Mouse (Mus musculus) thymus, adult 2 months (tissue): ENCODE results near the gene Ttc14. TPM values are rescaled to one million over a fixed set of nuclear protein-coding genes. Genes with fewer than 3 reads are reported as not detected.

Experiments used
- DNase-seq: peaks from one replicate; pipeline ENCODE4 v3.0.0; 2021
- H3K27ac ChIP-seq: fragments of 200-500 bp; 2 replicates; pipeline ENCODE4 v1.5.1; 2012; ENCODE audit warnings: low read length, control low read depth; ENCODE audit not compliant: control insufficient read depth, insufficient read depth
- H3K27me3 ChIP-seq: fragments of 200-500 bp; 2 replicates; pipeline ENCODE4 v1.6.1; 2012; ENCODE audit warnings: mild to moderate bottlenecking, low read length, moderate library complexity, mixed read lengths; ENCODE audit not compliant: control insufficient read depth, insufficient read depth
- H3K36me3 ChIP-seq: fragments of 200-500 bp; 2 replicates; pipeline ENCODE4 v1.6.1; 2012; ENCODE audit warnings: mild to moderate bottlenecking, low read length, moderate library complexity; ENCODE audit not compliant: control insufficient read depth, insufficient read depth
- H3K4me1 ChIP-seq: fragments of 200-500 bp; replicated peaks from 2 replicates; pipeline ENCODE4 v1.6.1; 2012; ENCODE audit warnings: low read length; ENCODE audit not compliant: control insufficient read depth, insufficient read depth
- H3K4me3 ChIP-seq: fragments of 200-500 bp; 2 replicates; pipeline ENCODE4 v1.5.1; 2012; ENCODE audit warnings: mild to moderate bottlenecking, low read length, control low read depth, moderate library complexity; ENCODE audit not compliant: control insufficient read depth, insufficient read depth
- CTCF ChIP-seq: fragments of 200-500 bp; IDR thresholded peaks from 2 replicates; pipeline ENCODE4 v1.5.1; 2012; ENCODE audit warnings: mild to moderate bottlenecking, control low read depth, low read length, moderate library complexity, borderline replicate concordance; ENCODE audit not compliant: control insufficient read depth, poor library complexity, insufficient read depth; ENCODE audit errors: extremely low read depth
- POLR2A ChIP-seq: fragments of 200-500 bp; IDR thresholded peaks from 2 replicates; pipeline ENCODE4 v1.6.1; 2012; ENCODE audit warnings: mild to moderate bottlenecking, low read length, control low read depth, moderate library complexity; ENCODE audit not compliant: control insufficient read depth, poor library complexity, insufficient read depth; ENCODE audit errors: extremely low read depth
- WGBS: fragments of 180-500 bp; shearing (Covaris S2); methylation state at CpG from one replicate; pipeline ENCODE4 v1.1.7; 2018; 5-methylcytosine and 5-hydroxymethylcytosine counted together
- polyA plus RNA-seq: library from polyadenylated mRNA; depleted of rRNA; stranded (reverse); fragments of >200 nt; gene quantifications from 2 replicates; pipeline ENCODE4 v1.2.3, GENCODE M21; 2012

The Ttc14 gene
- polyA plus RNA-seq, 1 experiment = 61.7 TPM

DNA sequence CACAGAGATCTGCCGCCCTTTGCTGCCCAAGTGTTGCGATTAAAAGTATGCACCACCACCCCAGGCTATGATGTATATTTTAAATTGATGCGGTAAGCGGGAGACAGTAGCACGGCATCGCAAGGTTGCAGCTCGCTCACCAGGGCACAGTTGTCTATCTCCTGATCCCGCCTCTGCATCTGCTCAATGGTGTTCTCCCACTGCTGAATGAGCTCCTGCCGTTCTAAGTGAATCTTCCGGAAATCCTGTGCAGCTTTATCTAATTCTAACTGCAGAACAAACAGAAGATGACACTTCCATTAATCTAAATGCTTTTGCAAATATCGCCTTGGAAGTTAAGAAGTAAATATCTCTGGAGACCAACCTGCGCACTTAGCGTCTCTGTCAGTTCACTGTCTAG lies 36.9 kb downstream of the Ttc14 start:
- H3K4me1 ChIP-seq = no peaks in the 10 kb centered on the region
- no peak for DNase-seq
- H3K27me3 ChIP-seq = no peaks in the 10 kb centered on the region
- WGBS = 98% methylated on average over 13 of the region's 13 CpGs
- no peak overlapping the region for H3K4me3 ChIP-seq
- H3K36me3 ChIP-seq = no peaks in the 10 kb centered on the region
- TF ChIP-seq POLR2A = no peak
- TF ChIP-seq CTCF = no peak
- H3K27ac ChIP-seq = no peak overlapping the region

GRCm38 (mm10) chr3:33838877-33839276 lies 39.2 kb downstream of the Ttc14 start:
- Histone ChIP-seq H3K27ac (no peak overlapping the region), H3K4me3 (no peak overlapping the region), H3K4me1 (peaks cover 2% of the 10 kb centered on the region), H3K27me3 (no peaks in the 10 kb centered on the region), H3K36me3 (no peaks in the 10 kb centered on the region)
- WGBS = 60% methylated on average over 10 of the region's 10 CpGs
- TF ChIP-seq POLR2A (no peak), CTCF (no peak)
- DNase-seq = no peak

DNA sequence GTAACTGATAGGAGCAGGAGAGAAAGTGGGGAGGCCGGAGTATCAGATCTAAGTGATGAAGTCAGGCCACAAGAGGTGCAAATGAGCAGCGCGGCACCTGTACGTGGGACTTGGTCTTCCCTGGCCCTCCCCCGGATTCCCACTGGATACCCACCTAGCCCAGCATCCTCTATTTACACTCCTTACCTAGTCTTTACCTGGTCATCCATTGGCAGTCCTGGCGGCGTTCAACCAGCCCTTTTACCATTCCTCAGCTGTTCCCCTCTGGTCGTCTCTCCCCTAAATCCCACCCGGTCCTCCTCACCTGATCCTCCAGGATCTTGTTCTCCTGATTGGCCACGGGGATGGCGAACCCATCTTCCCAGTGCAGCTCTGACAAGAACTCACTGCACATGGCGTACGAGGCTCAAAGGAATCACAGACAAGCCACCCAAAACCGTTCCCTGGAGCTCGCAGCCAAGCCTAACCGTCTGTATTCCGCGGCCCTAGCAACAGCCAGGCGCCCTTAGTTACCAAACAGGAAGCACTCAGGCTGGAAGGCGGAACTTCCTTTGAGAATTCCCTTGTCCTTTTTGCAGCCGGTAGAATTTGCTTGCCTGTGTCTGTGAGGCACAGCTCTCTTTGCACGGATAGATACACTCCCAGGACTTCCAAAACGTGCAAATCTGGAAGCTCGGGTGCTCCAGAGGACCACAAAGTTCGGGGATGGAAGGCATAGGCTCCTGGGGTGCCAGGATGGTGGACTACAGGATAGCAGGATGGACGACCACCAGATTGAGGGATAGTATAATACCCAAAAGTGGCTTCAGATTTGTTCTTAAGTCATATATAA lies 44.4 kb downstream of the Ttc14 start, which contains the start of gene Ccdc39:
TSS of gene Ccdc39 (minus strand) at position 510 of the 832 bp plus-strand sequence.
- WGBS = 15% methylated on average over 26 of the region's 26 CpGs
- Histone ChIP-seq H3K36me3 (no peaks in the 10 kb centered on the region), H3K4me1 (peaks cover 6% of the 10 kb centered on the region), H3K4me3 (peak within 1 kb of the TSS; percentile 28), H3K27me3 (no peaks in the 10 kb centered on the region), H3K27ac (no peak within 1 kb of the TSS)
- TF ChIP-seq CTCF (no peak), POLR2A (no peak)
- DNase-seq = peak; percentile 58

DNA sequence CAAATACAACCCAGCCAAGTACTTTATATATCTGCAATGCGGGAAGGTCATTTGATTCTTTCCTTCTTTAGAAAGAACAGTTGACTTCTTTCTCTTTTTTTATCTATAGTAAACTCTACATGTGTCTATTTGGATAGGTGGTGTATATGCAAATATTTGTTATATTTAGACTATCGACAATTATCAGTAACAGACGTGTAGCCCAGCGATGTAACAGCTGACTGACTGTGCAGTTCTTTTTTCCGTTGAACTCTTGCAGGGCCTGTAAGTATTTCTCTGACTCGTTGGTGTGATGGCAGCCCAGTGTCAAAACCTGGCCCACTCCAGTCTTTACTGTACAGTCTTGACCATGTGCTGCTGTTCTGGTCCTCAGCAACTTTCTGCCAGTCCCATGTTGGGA lies 47.0 kb downstream of the Ttc14 start:
- TF ChIP-seq CTCF (no peak), POLR2A (no peak)
- no peak for DNase-seq
- Histone ChIP-seq H3K4me3 (no peak overlapping the region), H3K27me3 (no peaks in the 10 kb centered on the region), H3K4me1 (peaks cover 6% of the 10 kb centered on the region), H3K27ac (no peak overlapping the region), H3K36me3 (no peaks in the 10 kb centered on the region)
- 87% methylated on average over 6 of the region's 6 CpGs for WGBS

- no peak for TF ChIP-seq POLR2A
- H3K27ac ChIP-seq = no peak overlapping the region
- DNase-seq = no peak
- 91% methylated on average over 4 of the region's 4 CpGs for WGBS
- no peaks in the 10 kb centered on the region for H3K36me3 ChIP-seq
- no peak overlapping the region for H3K4me3 ChIP-seq
- no peaks in the 10 kb centered on the region for H3K4me1 ChIP-seq
- no peaks in the 10 kb centered on the region for H3K27me3 ChIP-seq
These were observed 51.2 kb downstream of the Ttc14 start for GRCm38 (mm10) chr3:33850856-33851255.

- Histone ChIP-seq H3K27me3 (no peaks in the 10 kb centered on the region), H3K36me3 (no peaks in the 10 kb centered on the region), H3K4me1 (no peaks in the 10 kb centered on the region), H3K4me3 (no peak overlapping the region), H3K27ac (no peak overlapping the region)
- no peak for DNase-seq
- TF ChIP-seq POLR2A (no peak), CTCF (no peak)
- WGBS = 75% methylated on average over 1 of the region's 1 CpGs
These were observed 53.4 kb downstream of the Ttc14 start for GRCm38 (mm10) chr3:33853062-33853461.
